Mouse (Mus musculus) liver, postnatal 0 days (tissue): ENCODE measurements around the gene Lipt1. TPM values are rescaled to one million over a fixed set of nuclear protein-coding genes. Genes with fewer than 3 reads are reported as not detected.
A peak's percentile ranks its signal among the peaks of the same experiment; 100 is the strongest.

Experiments
- ATAC-seq: fragments of 200-750 bp; cut with Nextera tagmentation; 2 replicates; pipeline ENCODE4 v1.8.0; 2017; ENCODE audit warnings: mild to moderate bottlenecking, moderate library complexity
- DNase-seq: peaks from one replicate; pipeline ENCODE4 v3.0.0-alpha.2; 2016
- H3K27ac ChIP-seq: fragments of 300-500 bp; sonication (generic); 2 replicates; pipeline ENCODE4 v1.5.1; 2014; ENCODE audit warnings: antibody characterized with exemption, moderate library complexity, mild to moderate bottlenecking, low read depth
- H3K27me3 ChIP-seq: fragments of 300-500 bp; sonication (generic); 2 replicates; pipeline ENCODE4 v1.6.1; 2014; ENCODE audit warnings: low read length, control low read depth, mixed read lengths; ENCODE audit not compliant: insufficient read depth
- H3K36me3 ChIP-seq: fragments of 300-500 bp; sonication (generic); replicated peaks from 2 replicates; pipeline ENCODE4 v1.6.1; 2014; ENCODE audit warnings: mild to moderate bottlenecking, control low read depth, low read length, moderate library complexity, mixed read lengths; ENCODE audit not compliant: insufficient read depth
- H3K4me1 ChIP-seq: fragments of 300-500 bp; sonication (generic); 2 replicates; pipeline ENCODE4 v1.6.1; 2014; ENCODE audit warnings: antibody characterized with exemption, mild to moderate bottlenecking, control low read depth; ENCODE audit not compliant: insufficient read depth
- H3K4me2 ChIP-seq: fragments of 300-500 bp; sonication (generic); 2 replicates; pipeline ENCODE4 v1.6.1; 2014; ENCODE audit warnings: low read depth, mild to moderate bottlenecking, low read length, moderate library complexity, mixed read lengths
- H3K4me3 ChIP-seq: fragments of 300-500 bp; sonication (generic); 2 replicates; pipeline ENCODE4 v1.5.1; 2014; ENCODE audit warnings: low read depth, low read length
- H3K9ac ChIP-seq: fragments of 300-500 bp; sonication (generic); replicated peaks from 2 replicates; pipeline ENCODE4 v1.6.1; 2014; ENCODE audit warnings: mild to moderate bottlenecking, moderate library complexity
- H3K9me3 ChIP-seq: fragments of 300-500 bp; sonication (generic); 2 replicates; pipeline ENCODE4 v1.6.1; 2016; ENCODE audit warnings: mild to moderate bottlenecking, control low read depth, low read length, mixed read lengths
- CTCF ChIP-seq: sonication (generic); IDR thresholded peaks from 2 replicates; pipeline ENCODE4 v1.5.1; 2016; ENCODE audit warnings: antibody characterized with exemption, low read depth
- EP300 ChIP-seq: IDR thresholded peaks from 2 replicates; pipeline ENCODE4 v1.6.1; 2016; ENCODE audit warnings: antibody characterized with exemption, low read depth, mild to moderate bottlenecking
- WGBS: fragments of 180-500 bp; shearing (Covaris S2); extraction: QIAGEN DNeasy Blood & Tissue Kit; methylation state at CpG from one replicate; pipeline ENCODE4 v1.1.7; 2014; ENCODE audit not compliant: insufficient replicate concordance; 5-methylcytosine and 5-hydroxymethylcytosine counted together
- polyA plus RNA-seq: library from polyadenylated mRNA; unstranded; fragments of >200 nt; fragmentation: Nextera tagmentation; extraction: Ambion mirVana; gene quantifications from 2 replicates; pipeline ENCODE4 v1.2.1, GENCODE M21; 2015

Lipt1 gene
- polyA plus RNA-seq, result 4.9 and 5.7 TPM in 2 replicates

GRCm38 (mm10) chr1:37871704-37872103 lies at the start of gene Lipt1:
TSS of gene Lipt1 (plus strand) at chr1:37871738.
- Histone ChIP-seq H3K27me3 (no peaks in the 10 kb centered on the region), H3K4me1 (peaks cover 12% of the 10 kb centered on the region), H3K9ac (peak within 1 kb of the TSS; percentile 60), H3K36me3 (peaks cover 8% of the 10 kb centered on the region; the same call in 1 of the 2 replicates), H3K4me3 (peak within 1 kb of the TSS; percentile 63), H3K27ac (peak within 1 kb of the TSS; percentile 63), H3K4me2 (peak within 1 kb of the TSS; percentile 79), H3K9me3 (0 out of 2 replicates have a peak, but pooled peaks cover 5% of the 10 kb centered on the region)
- WGBS, result 18% methylated on average over 7 of the region's 7 CpGs
- DNase-seq (no peak), ATAC-seq (peak; percentile 52)
- TF ChIP-seq EP300, result no peak

DNA sequence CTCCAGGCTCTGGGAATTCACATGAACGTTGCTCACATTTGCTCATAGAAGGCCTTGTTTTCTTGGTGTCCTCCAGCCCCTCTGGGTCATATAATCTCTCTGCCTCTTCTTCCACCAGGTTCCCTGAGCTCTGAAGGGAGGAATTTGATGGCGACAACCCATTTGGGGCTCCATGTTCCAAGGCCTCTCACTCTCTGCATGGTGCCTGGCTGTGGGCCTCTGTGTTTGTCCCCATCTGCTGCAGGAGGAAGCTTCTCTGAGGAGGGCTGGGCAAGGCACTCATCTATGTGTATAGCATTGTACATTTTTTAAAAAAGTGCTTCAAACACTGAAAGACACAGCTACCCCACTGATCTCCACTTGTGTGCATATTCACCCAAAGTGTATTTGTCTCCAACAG lies 39.9 kb upstream of the Lipt1 start:
- H3K27me3 ChIP-seq, result no peaks in the 10 kb centered on the region
- 76% methylated on average over 2 of the region's 2 CpGs for WGBS
- no peak for TF ChIP-seq EP300
- no peak for TF ChIP-seq CTCF
- no peaks in the 10 kb centered on the region for H3K4me1 ChIP-seq
- no peak overlapping the region for H3K4me2 ChIP-seq
- ATAC-seq (no peak), DNase-seq (no peak)
- no peaks in the 10 kb centered on the region for H3K36me3 ChIP-seq
- H3K9me3 ChIP-seq, result no peaks in the 10 kb centered on the region
- no peak overlapping the region for H3K9ac ChIP-seq
- H3K27ac ChIP-seq, result no peak overlapping the region
- H3K4me3 ChIP-seq, result no peak overlapping the region

DNA sequence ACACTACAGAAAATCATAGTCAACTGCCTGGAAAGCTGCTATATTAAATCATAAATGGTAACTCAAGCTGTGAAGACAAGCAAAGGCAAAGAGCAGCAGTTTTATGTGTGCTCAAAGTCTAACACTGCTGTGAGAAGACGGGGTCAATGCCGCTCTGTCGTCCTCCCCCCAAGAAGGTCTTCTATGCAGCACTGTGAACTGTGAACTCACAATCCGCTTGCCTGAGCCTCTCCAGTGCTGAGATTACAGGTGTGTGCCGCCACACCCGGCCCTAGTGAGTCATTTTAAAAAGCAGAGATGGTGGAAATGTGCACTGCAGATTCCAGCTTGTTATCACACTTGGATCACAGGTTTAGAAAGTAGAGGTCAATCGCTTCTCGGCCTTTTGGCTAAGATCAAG lies 24.7 kb upstream of the Lipt1 start:
- no peak for ATAC-seq
- Histone ChIP-seq H3K27ac (no peak overlapping the region), H3K9me3 (no peaks in the 10 kb centered on the region), H3K4me3 (no peak overlapping the region), H3K4me2 (no peak overlapping the region), H3K27me3 (no peaks in the 10 kb centered on the region), H3K36me3 (no peaks in the 10 kb centered on the region), H3K9ac (no peak overlapping the region), H3K4me1 (no peaks in the 10 kb centered on the region)
- TF ChIP-seq EP300 (no peak), CTCF (no peak)
- DNase-seq, result no peak
- 76% methylated on average over 8 of the region's 8 CpGs for WGBS

DNA sequence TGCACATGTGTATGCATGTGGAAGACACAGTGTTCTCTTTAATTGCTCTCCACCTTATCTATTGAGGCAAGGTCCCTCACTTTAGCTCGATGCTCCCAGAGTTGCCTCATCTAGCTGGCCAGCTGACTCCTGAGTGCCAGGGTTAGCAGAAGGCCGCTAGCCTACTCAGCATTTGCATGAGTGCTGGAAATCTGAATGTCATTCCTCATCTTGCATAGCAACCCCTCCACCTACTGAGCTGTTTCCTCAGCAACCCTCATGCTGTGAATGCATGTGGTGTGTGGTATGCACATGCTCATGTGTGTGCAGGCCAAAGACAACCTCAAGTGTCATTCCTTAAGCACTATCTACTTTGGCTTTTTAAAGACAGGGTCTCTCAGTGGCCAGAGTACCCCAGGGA lies 20.8 kb upstream of the Lipt1 start:
- no peak overlapping the region for H3K27ac ChIP-seq
- no peaks in the 10 kb centered on the region for H3K9me3 ChIP-seq
- no peak overlapping the region for H3K4me3 ChIP-seq
- WGBS, result 54% methylated on average over 2 of the region's 2 CpGs
- TF ChIP-seq CTCF (no peak), EP300 (no peak)
- DNase-seq (no peak), ATAC-seq (no peak)
- H3K4me1 ChIP-seq, result no peaks in the 10 kb centered on the region
- H3K9ac ChIP-seq, result no peak overlapping the region
- H3K36me3 ChIP-seq, result no peaks in the 10 kb centered on the region
- H3K27me3 ChIP-seq, result no peaks in the 10 kb centered on the region
- no peak overlapping the region for H3K4me2 ChIP-seq

DNA sequence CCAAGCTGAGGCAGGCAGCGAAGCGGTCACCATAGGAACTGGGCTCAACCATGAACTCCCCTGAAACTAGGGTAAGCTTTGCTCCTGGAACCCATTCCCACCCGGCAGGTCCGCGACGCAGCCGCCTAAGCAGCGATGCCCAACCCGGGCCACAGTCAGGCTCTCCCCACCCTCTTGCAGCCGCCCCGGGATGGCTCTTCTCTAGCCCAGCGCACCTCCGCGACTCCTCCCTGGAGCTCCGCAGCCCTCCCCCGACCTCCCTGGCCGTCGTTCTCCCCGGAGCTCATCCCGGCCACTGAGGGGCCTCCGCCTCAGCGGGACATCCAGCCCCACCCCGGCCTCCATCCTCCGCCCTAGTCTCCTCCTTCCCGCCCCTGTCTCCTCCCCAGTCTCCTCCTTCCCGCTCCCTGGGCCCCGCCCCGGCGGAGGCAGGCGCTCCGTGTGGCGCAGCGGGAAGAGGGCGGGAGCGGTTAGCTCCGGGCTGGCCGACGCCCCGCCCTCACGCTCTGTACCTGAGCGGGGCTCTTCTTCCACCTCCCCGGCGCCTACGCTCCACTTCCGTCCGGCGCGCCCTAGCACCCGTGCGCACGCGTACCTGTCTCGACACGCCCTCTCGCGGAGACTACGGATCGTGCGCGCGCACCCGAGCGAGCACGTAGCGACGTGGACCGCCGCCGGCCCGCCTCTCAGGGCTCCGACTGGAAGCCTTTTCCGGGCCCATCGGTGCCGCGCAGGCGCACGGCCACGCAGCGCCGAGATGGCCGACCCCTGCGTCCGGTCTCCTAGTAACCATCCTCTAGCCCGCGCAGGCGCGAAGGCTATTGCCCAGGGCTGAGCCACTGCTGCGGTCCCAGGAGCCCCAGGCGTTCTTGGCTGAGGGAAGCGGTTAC lies 6.8 kb upstream of the Lipt1 start:
- Histone ChIP-seq H3K9ac (peak overlapping the region; percentile 75), H3K27ac (peak overlapping the region; percentile 78), H3K36me3 (no peaks in the 10 kb centered on the region), H3K4me1 (peaks cover 7% of the 10 kb centered on the region), H3K4me3 (peak overlapping the region; percentile 67), H3K27me3 (no peaks in the 10 kb centered on the region), H3K4me2 (peak overlapping the region; percentile 91), H3K9me3 (no peaks in the 10 kb centered on the region)
- DNase-seq, result peak; percentile 100
- TF ChIP-seq EP300 (no peak), CTCF (peak; percentile 69)
- WGBS, result under 1% methylated on average over 85 of the region's 90 CpGs
- ATAC-seq, result peak; percentile 96

GRCm38 (mm10) chr1:37865401-37866215 lies 5.9 kb upstream of the Lipt1 start:
- no peak for DNase-seq

More at GRCm38 (mm10) chr1:37865401-37866215, 5.9 kb upstream of the Lipt1 start:
- WGBS, result 10% methylated on average over 23 of the region's 23 CpGs
- Histone ChIP-seq H3K9ac (peak overlapping the region; percentile 75), H3K27me3 (no peaks in the 10 kb centered on the region), H3K4me3 (peak overlapping the region; percentile 67), H3K36me3 (no peaks in the 10 kb centered on the region), H3K4me1 (peaks cover 7% of the 10 kb centered on the region), H3K27ac (peak overlapping the region; percentile 78), H3K9me3 (no peaks in the 10 kb centered on the region), H3K4me2 (peak overlapping the region; percentile 91)
- no peak for ATAC-seq
- TF ChIP-seq EP300 (no peak), CTCF (no peak)
